Mouse (Mus musculus): Measurements from ENCODE around the gene Lpar2.

GRCm38 (mm10) chr8:69877396-69877795 is 55.2 kb downstream of the Lpar2 start:
- TF ChIP-seq POLR2A (IDR thresholded peaks at IDR 0.05; ENCODE audit: insufficient read depth, low read depth, low read length) (no peak), CTCF (IDR thresholded peaks at IDR 0.05; ENCODE audit: insufficient read depth, low read depth, low read length) (no peak)
